Mouse (Mus musculus) olfactory bulb, adult 2 months (tissue): ENCODE measurements around the gene Tfeb. TPM values are rescaled to one million over a fixed set of nuclear protein-coding genes. Genes with fewer than 3 reads are reported as not detected.

Experiments used
- H3K27ac ChIP-seq: fragments of 200-500 bp; 2 replicates; pipeline ENCODE4 v1.5.1; 2012; ENCODE audit warnings: low read depth, low read length; ENCODE audit not compliant: insufficient read depth
- H3K4me1 ChIP-seq: fragments of 200-500 bp; 2 replicates; pipeline ENCODE4 v1.6.1; 2012; ENCODE audit warnings: low read length; ENCODE audit not compliant: control insufficient read depth, insufficient read depth
- H3K4me3 ChIP-seq: fragments of 200-500 bp; 2 replicates; pipeline ENCODE4 v1.5.1; 2012; ENCODE audit warnings: mild to moderate bottlenecking, low read depth, low read length, moderate library complexity; ENCODE audit not compliant: insufficient read depth
- CTCF ChIP-seq: fragments of 200-500 bp; IDR thresholded peaks from 2 replicates; pipeline ENCODE4 v1.5.1; 2012; ENCODE audit warnings: low read depth, mild to moderate bottlenecking, low read length, moderate library complexity; ENCODE audit not compliant: insufficient read depth
- POLR2A ChIP-seq: fragments of 200-500 bp; IDR thresholded peaks from 2 replicates; pipeline ENCODE4 v1.6.1; 2012; ENCODE audit warnings: mild to moderate bottlenecking, low read depth, low read length, moderate library complexity; ENCODE audit not compliant: insufficient read depth
- WGBS: fragments of 180-500 bp; shearing (Covaris S2); methylation state at CpG from one replicate; pipeline ENCODE4 v1.1.7; 2018; 5-methylcytosine and 5-hydroxymethylcytosine counted together
- polyA plus RNA-seq: library from polyadenylated mRNA; stranded (reverse); fragments of >200 nt; gene quantifications from 2 replicates; pipeline ENCODE4 v1.2.4, GENCODE M21; 2012; ENCODE audit warnings: low replicate concordance; ENCODE audit not compliant: missing spikeins, insufficient read depth, insufficient read length

The Tfeb gene
- polyA plus RNA-seq, 1 experiment = not detected

GRCm38 (mm10) chr17:47757056-47757610, 20.3 kb downstream of the Tfeb start:
- H3K4me1 ChIP-seq = peaks cover 23% of the 10 kb centered on the region
- WGBS = 91% methylated on average over 7 of the region's 7 CpGs
- H3K4me3 ChIP-seq = no peak overlapping the region
- no peak overlapping the region for H3K27ac ChIP-seq
- no peak for TF ChIP-seq CTCF
- no peak for TF ChIP-seq POLR2A

- TF ChIP-seq POLR2A (no peak), CTCF (no peak)
- no peak overlapping the region for H3K27ac ChIP-seq
- 38% methylated on average over 15 of the region's 15 CpGs for WGBS
- H3K4me1 ChIP-seq = peaks cover 39% of the 10 kb centered on the region
- H3K4me3 ChIP-seq = no peak overlapping the region
Measured at GRCm38 (mm10) chr17:47759702-47760410, 23.0 kb downstream of the Tfeb start.

- peak overlapping the region; percentile 70 for H3K27ac ChIP-seq
- TF ChIP-seq CTCF (no peak), POLR2A (no peak)
- H3K4me3 ChIP-seq = no peak overlapping the region
- peaks cover 33% of the 10 kb centered on the region for H3K4me1 ChIP-seq
- WGBS = 87% methylated on average over 7 of the region's 7 CpGs
Measured at GRCm38 (mm10) chr17:47762028-47762427, 25.2 kb downstream of the Tfeb start.

GRCm38 (mm10) chr17:47762518-47763340, 25.9 kb downstream of the Tfeb start:
- TF ChIP-seq CTCF = no peak
- no peak for TF ChIP-seq POLR2A
- WGBS = 61% methylated on average over 13 of the region's 13 CpGs
- peak overlapping the region; percentile 70 for H3K27ac ChIP-seq
- H3K4me3 ChIP-seq = no peak overlapping the region
- H3K4me1 ChIP-seq = peaks cover 32% of the 10 kb centered on the region

GRCm38 (mm10) chr17:47765986-47766385, 29.2 kb downstream of the Tfeb start:
- no peak overlapping the region for H3K27ac ChIP-seq
- 82% methylated on average over 4 of the region's 4 CpGs for WGBS
- H3K4me3 ChIP-seq = no peak overlapping the region
- H3K4me1 ChIP-seq = peaks cover 20% of the 10 kb centered on the region
- no peak for TF ChIP-seq POLR2A
- TF ChIP-seq CTCF = no peak

GRCm38 (mm10) chr17:47766407-47767043, 29.7 kb downstream of the Tfeb start:
- 93% methylated on average over 6 of the region's 6 CpGs for WGBS
- Histone ChIP-seq H3K27ac (no peak overlapping the region), H3K4me3 (no peak overlapping the region), H3K4me1 (peaks cover 20% of the 10 kb centered on the region)
- TF ChIP-seq POLR2A = no peak
- no peak for TF ChIP-seq CTCF

GRCm38 (mm10) chr17:47767081-47767455, 30.2 kb downstream of the Tfeb start:
- 90% methylated on average over 2 of the region's 2 CpGs for WGBS
- no peak for TF ChIP-seq POLR2A
- TF ChIP-seq CTCF = no peak
- H3K4me3 ChIP-seq = no peak overlapping the region
- peaks cover 20% of the 10 kb centered on the region for H3K4me1 ChIP-seq
- no peak overlapping the region for H3K27ac ChIP-seq

- peaks cover 15% of the 10 kb centered on the region for H3K4me1 ChIP-seq
- H3K27ac ChIP-seq = no peak overlapping the region
- TF ChIP-seq CTCF (no peak), POLR2A (no peak)
- no peak overlapping the region for H3K4me3 ChIP-seq
- WGBS = 57% methylated on average over 14 of the region's 17 CpGs
Measured at GRCm38 (mm10) chr17:47767456-47768141, 30.8 kb downstream of the Tfeb start.
